Mouse (Mus musculus): ENCODE measurements around the gene Add2.

DNA sequence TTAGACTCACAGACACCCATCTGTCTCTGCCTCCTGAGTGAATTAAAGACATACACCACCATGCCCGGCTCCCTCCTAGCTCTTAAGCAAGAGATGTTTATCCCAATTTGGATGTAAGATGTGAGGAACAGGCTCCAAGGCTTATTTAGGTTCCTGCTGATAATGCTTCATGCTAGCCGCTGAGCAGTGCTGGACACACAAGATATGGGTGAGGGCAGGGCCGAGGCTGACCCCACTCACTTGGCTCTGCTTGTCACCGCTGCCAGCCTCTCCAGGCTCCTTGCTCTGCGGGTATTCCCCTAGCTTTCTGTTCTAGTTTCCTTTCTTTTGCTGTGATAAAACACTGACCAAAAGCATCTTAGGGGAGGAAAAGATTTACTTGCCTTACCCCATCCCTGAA, 25.1 kb downstream of the Add2 start:
- TF ChIP-seq POLR2A (IDR thresholded peaks at IDR 0.05; ENCODE audit: control insufficient read depth, low read depth, low read length): no peak
- no peak for TF ChIP-seq CTCF (IDR thresholded peaks at IDR 0.05; ENCODE audit: control insufficient read depth, insufficient read depth, insufficient replicate concordance, low read depth, low read length)
